Mouse (Mus musculus) fat pad, adult 2 months (tissue): ENCODE data around the gene Surf4.

ENCODE experiments used
- DNase-seq: peaks from one replicate; pipeline ENCODE4 v3.0.0-alpha.2; 2011; ENCODE audit warnings: low read depth, low spot score; ENCODE audit errors: extremely low read depth

Surf4 gene

GRCm38 (mm10) chr2:26932473-26933303, 1.0 kb downstream of the Surf4 start:
- DNase-seq = no peak

GRCm38 (mm10) chr2:26930390-26930789, 3.3 kb downstream of the Surf4 start:
- DNase-seq = no peak

- no peak for DNase-seq
Observed at GRCm38 (mm10) chr2:26927745-26928476, 5.8 kb downstream of the Surf4 start.

- DNase-seq = no peak
Observed at GRCm38 (mm10) chr2:26921784-26922183, 11.9 kb downstream of the Surf4 start.

- DNase-seq = no peak
Observed at GRCm38 (mm10) chr2:26920190-26920855, 13.4 kb downstream of the Surf4 start.

- no peak for DNase-seq
Observed at GRCm38 (mm10) chr2:26919684-26920083, 14.0 kb downstream of the Surf4 start.

- no peak for DNase-seq
Observed at GRCm38 (mm10) chr2:26916738-26917137, 17.0 kb downstream of the Surf4 start.

- no peak for DNase-seq
Observed at GRCm38 (mm10) chr2:26915927-26916728, 17.6 kb downstream of the Surf4 start, which contains the start of the genes Surf2 and Surf1. Gene Surf2, plus strand, starts transcription at chr2:26916367. Gene Surf1, minus strand, starts transcription at chr2:26916530.

- no peak for DNase-seq
Observed at GRCm38 (mm10) chr2:26914148-26914941, 19.4 kb downstream of the Surf4 start.

GRCm38 (mm10) chr2:26913416-26914147, 20.1 kb downstream of the Surf4 start:
- DNase-seq = no peak

- DNase-seq = no peak
Observed at GRCm38 (mm10) chr2:26912253-26912770, 21.4 kb downstream of the Surf4 start.

GRCm38 (mm10) chr2:26910994-26911765, 22.5 kb downstream of the Surf4 start:
- no peak for DNase-seq

GRCm38 (mm10) chr2:26910124-26910993, 23.4 kb downstream of the Surf4 start, which contains the start of the genes Med22 and Rpl7a:
Gene Med22, minus strand, starts transcription at chr2:26910677.
Gene Rpl7a, plus strand, starts transcription at chr2:26910764.
- DNase-seq = no peak

- DNase-seq = no peak
Observed at GRCm38 (mm10) chr2:26909387-26909784, 24.3 kb downstream of the Surf4 start.

GRCm38 (mm10) chr2:26908710-26909386, 24.9 kb downstream of the Surf4 start:
- DNase-seq = no peak

- no peak for DNase-seq
Observed at GRCm38 (mm10) chr2:26907109-26907508, 26.6 kb downstream of the Surf4 start.

GRCm38 (mm10) chr2:26906431-26906830, 27.3 kb downstream of the Surf4 start:
- no peak for DNase-seq
